Mouse (Mus musculus): ENCODE measurements around the gene Zfp513.

Gene Zfp513

DNA sequence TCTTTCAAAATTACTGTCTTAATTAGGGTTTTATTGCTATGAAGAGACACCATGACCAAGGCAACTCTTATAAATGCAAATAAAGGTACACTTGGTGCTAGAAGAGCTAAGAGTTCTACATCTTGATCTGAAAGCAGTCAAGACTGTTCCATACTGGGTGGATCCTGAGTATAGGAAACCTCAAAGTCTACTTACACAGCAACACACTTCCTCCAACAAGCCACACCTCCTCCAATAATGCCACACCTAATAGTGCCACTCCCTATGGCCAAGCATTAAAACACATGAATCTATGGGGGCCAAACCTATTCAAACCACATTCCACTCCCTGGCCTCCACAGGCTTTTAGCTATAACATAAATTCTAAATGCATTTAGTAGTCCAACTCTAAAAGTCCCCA is 39.6 kb downstream of the Zfp513 start:
- no peak for DNase-seq

DNA sequence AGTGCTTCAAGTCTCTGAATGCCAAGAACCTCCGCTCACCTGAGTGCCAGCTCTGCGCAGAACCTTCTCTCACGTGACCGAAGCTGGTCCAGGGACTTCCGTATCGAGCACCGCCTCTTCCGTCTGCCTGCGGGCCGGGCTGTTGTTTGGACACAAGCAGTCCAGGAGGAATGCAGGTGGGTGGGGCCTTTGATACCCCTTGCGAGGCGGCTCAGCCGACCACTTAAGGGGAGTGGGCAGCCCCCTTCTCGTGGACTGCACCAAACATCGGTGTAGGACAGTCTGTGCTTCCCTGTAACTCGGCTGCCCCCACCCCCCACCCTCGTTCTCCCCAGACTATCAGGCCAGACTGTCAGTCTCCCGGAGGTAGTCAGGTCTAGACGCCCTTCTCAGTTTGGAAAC is 48.0 kb downstream of the Zfp513 start, which contains the start of gene Mpv17:
TSS of gene Mpv17 (minus strand) at position 100 of the 402 bp plus-strand sequence.
- DNase-seq, result peak; percentile 91 to 93

DNA sequence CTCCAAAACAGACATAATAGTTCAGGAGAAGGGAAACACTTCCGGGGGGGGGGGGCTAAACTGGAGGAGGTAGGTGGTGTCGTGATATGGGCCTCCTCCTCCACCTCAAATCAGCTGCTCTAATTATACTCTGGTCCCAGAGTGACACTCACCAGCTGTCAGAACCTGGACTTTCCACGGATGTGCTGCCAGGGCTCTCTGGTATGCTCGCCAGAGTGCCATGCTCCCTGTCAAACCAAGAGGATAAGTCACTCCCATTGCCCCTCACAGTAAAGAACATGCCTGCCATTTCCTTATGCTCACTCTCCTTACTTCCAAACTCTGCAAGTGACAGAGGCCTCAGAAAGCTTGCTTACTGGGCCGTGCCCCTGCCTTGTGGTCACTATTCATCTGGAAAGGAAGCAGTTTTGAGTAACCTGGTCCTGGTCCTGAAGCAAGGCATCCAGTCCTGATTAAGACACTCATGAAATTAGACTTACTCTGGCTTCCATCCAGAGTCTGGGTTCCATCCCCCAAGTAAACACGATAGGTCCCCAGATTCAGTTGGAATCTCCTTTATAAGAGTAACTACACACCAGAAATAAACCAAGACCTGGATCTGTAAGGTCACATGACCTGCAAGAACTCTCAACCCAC is 48.5 kb downstream of the Zfp513 start:
- peak; percentile 9 to 29 for DNase-seq

- DNase-seq, result no peak
Measured at GRCm38 (mm10) chr5:31151746-31152145, 50.4 kb downstream of the Zfp513 start.

- DNase-seq, result no peak
Measured at GRCm38 (mm10) chr5:31149781-31150180, 52.3 kb downstream of the Zfp513 start.

All from kidney, postnatal 36 days (tissue).